Mouse (Mus musculus) limb, embryonic 14.5 days (tissue): ENCODE measurements around the gene Tmem117. TPM values are rescaled to one million over a fixed set of nuclear protein-coding genes. Genes with fewer than 3 reads are reported as not detected.

Source experiments
- ATAC-seq: fragments of 200-750 bp; cut with Nextera tagmentation; 2 replicates; pipeline ENCODE4 v1.8.0; 2017; ENCODE audit warnings: low read depth, moderate number of reproducible peaks, moderate TSS enrichment; ENCODE audit not compliant: low FRiP score
- DNase-seq: peaks from one replicate; pipeline ENCODE4 v3.0.0-alpha.2; 2015; ENCODE audit warnings: low spot score
- H3K27ac ChIP-seq: fragments of 300-500 bp; sonication (generic); replicated peaks from 2 replicates; pipeline ENCODE4 v1.5.1; 2014; ENCODE audit warnings: low read depth, mild to moderate bottlenecking, low read length, moderate library complexity, mixed read lengths
- H3K27me3 ChIP-seq: fragments of 300-500 bp; sonication (generic); 2 replicates; pipeline ENCODE4 v1.6.1; 2014; ENCODE audit warnings: low read length, mixed read lengths; ENCODE audit not compliant: control insufficient read depth, insufficient read depth
- H3K36me3 ChIP-seq: fragments of 300-500 bp; sonication (generic); 2 replicates; pipeline ENCODE4 v1.6.1; 2014; ENCODE audit warnings: mild to moderate bottlenecking, low read length, moderate library complexity, mixed read lengths; ENCODE audit not compliant: control insufficient read depth, insufficient read depth
- H3K4me1 ChIP-seq: fragments of 300-500 bp; sonication (generic); 2 replicates; pipeline ENCODE4 v1.6.1; 2014; ENCODE audit warnings: antibody characterized with exemption, low read length, mixed read lengths; ENCODE audit not compliant: control insufficient read depth, insufficient read depth
- H3K4me2 ChIP-seq: fragments of 300-500 bp; sonication (generic); replicated peaks from 2 replicates; pipeline ENCODE4 v1.6.1; 2014; ENCODE audit warnings: low read depth, mild to moderate bottlenecking, low read length, moderate library complexity; ENCODE audit not compliant: severe bottlenecking
- H3K4me3 ChIP-seq: fragments of 300-500 bp; sonication (generic); replicated peaks from 2 replicates; pipeline ENCODE4 v1.5.1; 2014; ENCODE audit warnings: low read length
- H3K9ac ChIP-seq: fragments of 300-500 bp; sonication (generic); 2 replicates; pipeline ENCODE4 v1.6.1; 2014; ENCODE audit warnings: mild to moderate bottlenecking, low read depth, low read length, moderate library complexity; ENCODE audit not compliant: severe bottlenecking
- H3K9me3 ChIP-seq: fragments of 300-500 bp; sonication (generic); 2 replicates; pipeline ENCODE4 v1.6.1; 2016; ENCODE audit warnings: low read length; ENCODE audit not compliant: control insufficient read depth
- POLR2A ChIP-seq: fragments of 200-500 bp; IDR thresholded peaks from 2 replicates; pipeline ENCODE4 v1.8.0; 2012; ENCODE audit warnings: inconsistent platforms, mild to moderate bottlenecking, moderate library complexity, borderline replicate concordance; ENCODE audit not compliant: insufficient read depth, insufficient read length; ENCODE audit errors: extremely low read depth
- WGBS: fragments of 180-500 bp; shearing (Covaris S2); extraction: QIAGEN DNeasy Blood & Tissue Kit; methylation state at CpG from one replicate; pipeline ENCODE4 v1.1.7; 2014; 5-methylcytosine and 5-hydroxymethylcytosine counted together
- polyA plus RNA-seq, 2 experiments: library from polyadenylated mRNA; depleted of rRNA in 1 of 2; stranded (reverse) in 1 of 2; unstranded in 1 of 2; fragments of >200 nt; fragmentation: Nextera tagmentation in 1 of 2; extraction: Ambion mirVana in 1 of 2; gene quantifications; 2 replicates each; pipeline versions ENCODE4 v1.2.1 to v1.2.3; 2012 to 2014

Gene Tmem117
- polyA plus RNA-seq, 2 experiments: 1.9 to 5.9 TPM

GRCm38 (mm10) chr15:94649071-94649765 lies 20.2 kb downstream of the Tmem117 start:
- no peak overlapping the region for H3K27ac ChIP-seq
- WGBS: 69% methylated on average over 17 of the region's 17 CpGs
- no peak for ATAC-seq
- H3K9me3 ChIP-seq: no peaks in the 10 kb centered on the region
- no peak overlapping the region for H3K4me2 ChIP-seq
- no peaks in the 10 kb centered on the region for H3K36me3 ChIP-seq
- TF ChIP-seq POLR2A: no peak
- H3K4me3 ChIP-seq: no peak overlapping the region
- H3K9ac ChIP-seq: no peak overlapping the region
- H3K4me1 ChIP-seq: no peaks in the 10 kb centered on the region
- DNase-seq: no peak
- H3K27me3 ChIP-seq: no peaks in the 10 kb centered on the region

GRCm38 (mm10) chr15:94649766-94650120 lies 20.7 kb downstream of the Tmem117 start:
- DNase-seq: no peak
- no peaks in the 10 kb centered on the region for H3K4me1 ChIP-seq
- no peak for ATAC-seq
- H3K27ac ChIP-seq: no peak overlapping the region
- H3K27me3 ChIP-seq: no peaks in the 10 kb centered on the region
- no peaks in the 10 kb centered on the region for H3K9me3 ChIP-seq
- no peaks in the 10 kb centered on the region for H3K36me3 ChIP-seq
- no peak overlapping the region for H3K4me2 ChIP-seq
- H3K9ac ChIP-seq: no peak overlapping the region
- TF ChIP-seq POLR2A: no peak
- H3K4me3 ChIP-seq: no peak overlapping the region
- 68% methylated on average over 13 of the region's 13 CpGs for WGBS

GRCm38 (mm10) chr15:94651350-94651749 lies 22.3 kb downstream of the Tmem117 start:
- Histone ChIP-seq H3K4me3 (no peak overlapping the region), H3K4me1 (no peaks in the 10 kb centered on the region)

GRCm38 (mm10) chr15:94651969-94652842 lies 23.2 kb downstream of the Tmem117 start:
- Histone ChIP-seq H3K27ac (no peak overlapping the region), H3K4me2 (no peak overlapping the region), H3K27me3 (no peaks in the 10 kb centered on the region), H3K36me3 (no peaks in the 10 kb centered on the region), H3K9me3 (no peaks in the 10 kb centered on the region), H3K9ac (no peak overlapping the region), H3K4me3 (no peak overlapping the region), H3K4me1 (no peaks in the 10 kb centered on the region)
- no peak for TF ChIP-seq POLR2A
- ATAC-seq (no peak), DNase-seq (no peak)
- 74% methylated on average over 13 of the region's 13 CpGs for WGBS

More at GRCm38 (mm10) chr15:94651350-94651749, 22.3 kb downstream of the Tmem117 start:
- no peak for TF ChIP-seq POLR2A
- DNase-seq (no peak), ATAC-seq (no peak)
- 76% methylated on average over 9 of the region's 9 CpGs for WGBS
- no peak overlapping the region for H3K9ac ChIP-seq
- no peaks in the 10 kb centered on the region for H3K36me3 ChIP-seq
- H3K27me3 ChIP-seq: no peaks in the 10 kb centered on the region
- no peak overlapping the region for H3K27ac ChIP-seq
- H3K4me2 ChIP-seq: no peak overlapping the region
- H3K9me3 ChIP-seq: no peaks in the 10 kb centered on the region

GRCm38 (mm10) chr15:94652843-94653206 lies 23.8 kb downstream of the Tmem117 start:
- DNase-seq: no peak

More at GRCm38 (mm10) chr15:94652843-94653206, 23.8 kb downstream of the Tmem117 start:
- Histone ChIP-seq H3K4me3 (no peak overlapping the region), H3K4me2 (no peak overlapping the region), H3K9me3 (no peaks in the 10 kb centered on the region), H3K4me1 (peaks cover 5% of the 10 kb centered on the region; the same call in 1 of the 2 replicates), H3K36me3 (no peaks in the 10 kb centered on the region), H3K27ac (no peak overlapping the region), H3K9ac (no peak overlapping the region), H3K27me3 (no peaks in the 10 kb centered on the region)
- 77% methylated on average over 3 of the region's 3 CpGs for WGBS
- ATAC-seq: no peak
- TF ChIP-seq POLR2A: no peak
